Mouse (Mus musculus): Measurements from ENCODE around the gene Gm6525. TPM values are rescaled to one million over a fixed set of nuclear protein-coding genes. Genes with fewer than 3 reads are reported as not detected.

Gene Gm6525
- total and polyA plus RNA-seq, 3 experiments, result 0.84 TPM; not detected in 2

- DNase-seq, result no peak
Measured at GRCm38 (mm10) chr3:84169393-84170005, 4.4 kb upstream of the Gm6525 start.

- no peak for DNase-seq
Measured at GRCm38 (mm10) chr3:84172406-84172805, 1.5 kb upstream of the Gm6525 start.

DNA sequence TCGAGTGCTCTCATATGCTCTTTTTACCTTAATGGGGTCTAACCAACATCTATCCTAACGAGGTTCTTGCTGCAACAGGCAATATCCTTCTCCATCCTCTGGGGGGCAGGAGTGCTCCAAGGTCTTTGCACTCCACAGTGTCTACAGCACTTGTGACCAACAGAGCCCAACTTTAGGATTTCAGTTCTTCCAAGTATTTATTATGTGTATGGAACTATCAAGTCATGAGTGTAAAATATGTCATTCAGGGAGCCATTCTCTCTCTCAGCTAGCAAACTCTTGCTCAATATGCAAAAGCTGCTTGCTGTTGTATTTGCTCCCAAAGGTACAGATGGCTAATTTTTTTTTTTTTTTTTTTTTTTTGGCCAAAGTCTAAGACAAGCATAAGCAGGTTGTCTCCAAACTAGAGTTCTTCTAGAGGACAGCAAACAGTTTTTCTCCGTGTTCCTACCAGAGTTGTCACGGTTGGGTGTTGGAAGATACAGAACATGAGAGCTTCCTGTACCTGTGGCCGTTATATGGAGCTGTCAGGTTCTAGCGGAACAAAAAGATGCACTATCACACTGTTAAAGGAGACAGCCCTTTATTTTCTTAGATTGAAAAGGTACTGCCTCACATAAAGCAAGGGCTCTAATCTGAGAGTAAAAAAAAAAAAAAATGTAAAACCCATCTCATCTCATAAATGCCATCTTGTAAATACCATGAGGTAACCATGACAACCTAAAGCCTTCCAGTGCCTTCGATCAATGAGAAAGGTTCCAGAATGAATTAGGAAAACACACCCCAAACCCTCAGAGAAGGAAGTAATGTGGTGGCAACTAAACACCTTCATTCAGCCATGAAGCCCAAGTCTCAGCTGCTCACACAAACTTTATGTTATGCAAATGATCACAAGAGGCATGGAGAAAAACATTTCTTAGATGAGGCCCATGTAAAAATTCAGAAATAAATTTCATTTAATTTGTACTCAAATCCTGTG is 1.7 kb downstream of the Gm6525 start:
- DNase-seq, result peak; percentile 75

GRCm38 (mm10) chr3:84177834-84178233 is 3.9 kb downstream of the Gm6525 start:
- DNase-seq, result no peak

GRCm38 (mm10) chr3:84180304-84180703 is 6.4 kb downstream of the Gm6525 start:
- no peak for DNase-seq

DNA sequence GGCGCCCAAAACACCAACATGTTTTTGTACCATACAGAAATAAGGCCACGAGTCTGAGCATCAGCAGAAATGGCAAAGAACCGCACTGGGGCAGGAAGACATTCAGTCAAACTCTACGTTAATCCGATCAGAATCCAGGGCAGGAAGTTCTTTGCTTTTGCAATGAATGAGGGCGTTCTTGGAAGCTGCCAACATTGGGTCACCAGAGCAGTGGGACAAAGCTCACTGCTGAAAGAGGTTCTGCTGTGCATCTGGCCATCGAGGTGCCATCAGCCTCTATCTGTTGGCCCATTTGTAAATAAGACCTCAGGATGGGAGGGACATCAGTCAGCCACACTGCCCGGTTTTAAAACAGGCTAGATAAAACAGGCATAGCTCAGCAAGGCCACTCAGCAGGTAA is 7.2 kb downstream of the Gm6525 start:
- no peak for DNase-seq

GRCm38 (mm10) chr3:84181717-84182116 is 7.8 kb downstream of the Gm6525 start:
- no peak for DNase-seq

GRCm38 (mm10) chr3:84189629-84190173 is 15.8 kb downstream of the Gm6525 start:
- DNase-seq, result no peak

DNA sequence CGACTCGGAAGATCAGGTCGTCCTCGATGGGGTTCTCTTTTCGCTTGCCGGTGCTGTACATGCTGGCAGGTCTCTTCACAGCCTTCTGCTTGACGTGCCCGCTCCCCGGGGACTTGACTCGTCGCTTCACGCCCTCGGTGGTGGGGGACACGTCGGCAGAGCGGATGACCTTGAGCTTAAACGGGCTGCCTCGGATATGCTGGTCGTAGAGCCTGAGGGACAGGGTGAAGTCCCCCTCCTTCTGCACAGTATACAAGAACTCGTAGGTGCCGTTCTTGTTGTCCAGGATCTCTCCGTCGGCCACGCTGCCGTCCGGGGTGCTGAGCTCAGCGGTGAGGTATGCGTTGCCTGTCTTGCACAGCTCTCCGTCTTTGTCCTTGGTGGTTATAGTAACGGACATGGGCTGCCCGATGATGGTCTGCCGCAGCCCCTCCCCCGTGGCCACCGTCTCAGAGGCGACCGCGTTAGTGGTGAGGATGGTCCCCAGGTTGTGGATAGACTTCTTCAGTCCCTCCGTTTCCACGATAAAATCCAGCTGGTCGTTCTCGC is 16.7 kb downstream of the Gm6525 start:
- DNase-seq, result peak; percentile 78

DNA sequence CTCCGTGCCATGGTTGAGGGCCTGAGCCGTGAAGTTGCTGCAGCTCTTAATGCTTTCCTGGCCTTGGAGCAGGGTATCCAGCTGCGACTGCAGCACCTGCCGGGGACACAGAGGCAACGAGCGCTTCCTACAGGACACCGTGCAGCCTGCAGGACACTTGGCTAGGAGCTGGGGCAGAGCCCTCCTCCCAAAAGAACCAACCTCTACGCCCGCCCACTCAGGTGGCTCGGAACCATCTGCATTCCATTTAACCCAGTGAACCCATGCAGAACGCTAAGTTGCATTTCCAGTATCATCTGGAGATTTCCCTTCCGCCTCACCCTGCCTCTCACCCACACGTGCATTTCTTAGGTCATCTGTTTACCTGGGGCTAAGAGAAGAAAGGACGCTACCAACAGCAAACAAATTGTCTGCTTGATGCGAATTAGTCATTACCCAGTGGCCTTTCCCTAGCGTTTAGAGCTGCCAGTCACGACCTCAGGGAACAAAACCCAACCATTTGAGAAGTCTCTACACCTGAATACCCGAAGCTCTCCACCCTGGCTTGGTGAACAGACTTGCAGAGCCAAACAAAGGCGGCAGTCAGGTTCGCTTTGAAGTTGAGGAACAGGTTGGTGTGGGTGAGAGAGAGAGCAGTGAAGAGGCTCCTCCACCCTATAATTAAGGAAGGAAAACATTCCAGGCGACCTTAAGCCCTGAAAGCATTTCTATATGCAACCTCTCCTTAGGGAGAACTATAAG is 17.4 kb downstream of the Gm6525 start:
- no peak for DNase-seq

- DNase-seq, result no peak
Measured at GRCm38 (mm10) chr3:84193881-84194280, 20.0 kb downstream of the Gm6525 start.

DNA sequence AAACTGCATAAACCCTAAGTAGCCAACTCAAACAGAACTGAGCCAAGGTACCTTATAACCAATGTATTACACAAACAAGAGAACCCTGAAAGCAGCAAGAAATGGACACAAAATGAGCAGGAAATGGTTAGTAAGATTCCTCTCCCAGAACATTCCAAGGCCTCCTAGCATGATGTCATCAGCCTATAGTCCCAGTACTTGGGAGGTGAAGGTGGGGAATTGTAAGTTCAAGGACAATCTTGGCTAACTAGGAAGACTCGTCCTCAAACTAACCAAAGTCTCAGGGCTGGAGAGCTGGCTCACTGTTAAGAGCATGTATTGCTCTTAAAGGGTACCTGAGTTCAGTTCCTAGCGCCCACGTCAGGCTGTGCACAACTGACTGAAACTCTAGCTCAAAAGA is 24.3 kb downstream of the Gm6525 start:
- no peak for DNase-seq

DNA sequence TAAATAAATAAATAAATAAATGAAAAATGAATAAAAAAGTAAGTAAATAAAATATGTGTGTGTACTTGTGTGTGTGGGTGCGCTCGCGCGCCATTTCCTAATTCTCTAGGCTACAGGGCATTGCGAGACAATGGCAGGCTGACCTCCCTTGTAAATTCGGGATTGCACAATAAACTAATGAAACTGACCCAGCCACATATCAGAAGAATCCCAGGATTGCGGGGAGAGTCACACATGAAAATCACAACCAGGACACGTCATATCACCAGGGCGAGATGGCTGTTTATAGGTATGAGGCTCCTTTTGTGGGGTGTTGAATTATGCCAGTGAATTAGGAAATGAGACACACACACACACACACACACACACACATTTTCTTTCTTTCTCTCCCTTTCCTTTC is 25.6 kb downstream of the Gm6525 start:
- peak; percentile 35 for DNase-seq

GRCm38 (mm10) chr3:84200559-84201420 is 26.9 kb downstream of the Gm6525 start:
- no peak for DNase-seq

DNA sequence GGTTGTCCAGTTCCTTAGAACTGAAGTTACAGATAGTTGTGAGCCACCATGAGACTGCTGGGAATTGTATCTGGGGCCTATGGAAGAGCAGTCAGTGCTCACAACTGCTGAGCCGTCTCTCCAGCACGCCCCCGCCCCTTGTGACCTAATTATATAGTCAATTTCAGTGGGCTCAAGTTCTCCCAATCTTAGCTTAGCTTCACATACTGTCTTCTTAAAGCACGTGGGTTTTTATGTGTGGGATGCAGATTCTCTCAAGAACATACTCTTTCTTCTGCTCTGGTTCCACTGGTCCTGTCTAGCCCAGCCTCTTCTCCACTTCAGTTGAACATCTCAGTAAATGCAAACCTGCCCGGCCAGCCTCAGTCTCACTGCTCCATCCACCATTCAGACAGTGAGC is 30.7 kb downstream of the Gm6525 start:
- DNase-seq, result no peak

GRCm38 (mm10) chr3:84205650-84206049 is 31.7 kb downstream of the Gm6525 start:
- DNase-seq, result no peak

DNA sequence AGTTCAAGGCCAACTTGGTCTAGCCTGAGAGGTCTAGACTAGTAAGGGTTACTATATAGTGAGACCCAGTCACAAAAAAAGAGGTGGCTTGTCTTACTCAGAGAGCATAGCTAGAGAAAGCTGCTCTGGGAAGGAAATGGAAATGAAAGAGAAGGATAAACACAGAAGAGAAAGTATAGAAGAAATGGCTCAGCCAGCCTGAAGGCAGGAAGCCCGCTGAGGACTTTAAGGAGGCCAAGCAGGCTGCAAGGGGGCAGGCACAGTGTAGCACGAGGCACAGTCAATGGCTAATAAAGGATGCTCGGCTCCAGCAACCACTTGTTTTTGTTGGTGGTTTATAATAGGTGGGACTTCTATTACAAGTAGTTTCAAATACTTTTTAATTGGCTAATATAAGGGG is 32.2 kb downstream of the Gm6525 start:
- no peak for DNase-seq

GRCm38 (mm10) chr3:84207366-84207765 is 33.5 kb downstream of the Gm6525 start:
- peak; percentile 64 for DNase-seq

- peak; percentile 46 for DNase-seq
Measured at GRCm38 (mm10) chr3:84208475-84208874, 34.6 kb downstream of the Gm6525 start.

GRCm38 (mm10) chr3:84208917-84209513 is 35.1 kb downstream of the Gm6525 start:
- no peak for DNase-seq
